Mouse (Mus musculus) intestine, postnatal 0 days (tissue): ENCODE measurements around the gene Urm1. TPM values are rescaled to one million over a fixed set of nuclear protein-coding genes. Genes with fewer than 3 reads are reported as not detected.
A peak's percentile ranks its signal among the peaks of the same experiment; 100 is the strongest.

Source experiments
- ATAC-seq: fragments of 200-750 bp; cut with Nextera tagmentation; 2 replicates; pipeline ENCODE4 v1.8.0; 2017; ENCODE audit warnings: mild to moderate bottlenecking, moderate TSS enrichment, moderate library complexity
- H3K27ac ChIP-seq: fragments of 300-500 bp; sonication (generic); 2 replicates; pipeline ENCODE4 v1.5.1; 2014; ENCODE audit warnings: mild to moderate bottlenecking, low read depth, low read length, moderate library complexity
- H3K27me3 ChIP-seq: fragments of 300-500 bp; sonication (generic); replicated peaks from 2 replicates; pipeline ENCODE4 v1.6.1; 2014; ENCODE audit warnings: low read length, mixed read lengths; ENCODE audit not compliant: control insufficient read depth, insufficient read depth
- H3K36me3 ChIP-seq: fragments of 300-500 bp; sonication (generic); 2 replicates; pipeline ENCODE4 v1.6.1; 2014; ENCODE audit warnings: mild to moderate bottlenecking, moderate library complexity; ENCODE audit not compliant: control insufficient read depth, insufficient read depth
- H3K4me1 ChIP-seq: fragments of 300-500 bp; sonication (generic); replicated peaks from 2 replicates; pipeline ENCODE4 v1.6.1; 2014; ENCODE audit warnings: antibody characterized with exemption, low read length, mixed read lengths; ENCODE audit not compliant: control insufficient read depth, insufficient read depth
- H3K4me2 ChIP-seq: fragments of 300-500 bp; sonication (generic); replicated peaks from 2 replicates; pipeline ENCODE4 v1.6.1; 2014; ENCODE audit warnings: low read depth, mild to moderate bottlenecking, moderate library complexity
- H3K4me3 ChIP-seq: fragments of 300-500 bp; sonication (generic); 2 replicates; pipeline ENCODE4 v1.5.1; 2014; ENCODE audit warnings: low read depth, low read length
- H3K9ac ChIP-seq: fragments of 300-500 bp; sonication (generic); 2 replicates; pipeline ENCODE4 v1.6.1; 2014; ENCODE audit warnings: mild to moderate bottlenecking, low read depth, low read length
- H3K9me3 ChIP-seq: fragments of 300-500 bp; sonication (generic); 2 replicates; pipeline ENCODE4 v1.6.1; 2016; ENCODE audit warnings: mixed run types; ENCODE audit not compliant: control insufficient read depth
- CTCF ChIP-seq: sonication (generic); IDR thresholded peaks from 2 replicates; pipeline ENCODE4 v1.5.1; 2016; ENCODE audit warnings: low read depth, mild to moderate bottlenecking, control low read depth, antibody characterized with exemption, moderate library complexity
- WGBS: fragments of 180-500 bp; shearing (Covaris S2); extraction: QIAGEN DNeasy Blood & Tissue Kit; methylation state at CpG from one replicate; pipeline ENCODE4 v1.1.7; 2014; 5-methylcytosine and 5-hydroxymethylcytosine counted together
- polyA plus RNA-seq: library from polyadenylated mRNA; unstranded; fragments of >200 nt; fragmentation: Nextera tagmentation; extraction: Ambion mirVana; gene quantifications from 2 replicates; pipeline ENCODE4 v1.2.1, GENCODE M21; 2015

Gene Urm1
- polyA plus RNA-seq, 1 experiment from 2014 or later = 24.9 TPM

DNA sequence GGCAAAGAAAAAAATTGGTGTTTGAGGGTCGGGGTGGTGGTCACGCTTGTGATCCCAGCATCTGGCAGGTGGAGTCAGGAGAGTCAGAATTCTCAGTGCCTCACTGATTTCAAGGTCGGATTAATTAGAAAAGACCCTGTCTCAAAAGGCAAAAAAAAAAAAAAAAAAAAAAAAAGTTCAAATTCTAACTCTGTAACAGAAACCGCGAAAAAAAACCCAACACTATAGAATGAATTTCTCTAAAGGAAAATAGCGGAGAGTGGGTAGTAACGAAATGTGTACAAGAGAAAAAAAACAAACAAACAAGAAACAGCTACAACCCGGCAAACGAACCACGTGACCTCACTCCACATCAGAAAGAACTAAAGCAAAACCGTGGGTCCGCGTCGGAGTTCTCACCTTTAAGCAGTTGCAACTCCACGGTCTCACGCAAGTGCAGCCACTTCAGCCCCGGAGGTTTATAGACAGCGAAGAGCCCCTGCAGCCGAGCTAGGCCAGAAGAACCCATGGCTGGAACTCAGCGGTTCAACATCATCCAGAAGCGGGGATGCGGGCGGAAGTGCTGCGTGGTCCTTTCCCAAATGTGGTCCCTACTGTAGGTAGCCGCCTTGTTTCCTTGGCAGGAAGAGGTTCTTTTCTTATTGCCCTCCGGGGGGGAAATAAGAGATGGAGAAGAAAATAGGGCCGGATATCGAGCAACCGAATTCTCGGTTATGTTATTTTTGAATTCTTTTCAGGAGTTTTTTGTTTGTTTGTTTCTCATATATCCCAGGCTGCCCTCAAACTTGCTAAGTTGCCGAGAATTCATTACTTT, 32.6 kb upstream of the Urm1 start, which contains the start of gene Coq4:
Gene Coq4, plus strand, starts transcription at position 390 of the 814 bp plus-strand sequence.
- Histone ChIP-seq H3K9ac (peak within 1 kb of the TSS; percentile 73), H3K4me2 (peak within 1 kb of the TSS; percentile 93), H3K36me3 (peaks cover 56% of the 10 kb centered on the region), H3K27ac (peak within 1 kb of the TSS; percentile 66; the same call in 1 of the 2 replicates), H3K9me3 (no peaks in the 10 kb centered on the region), H3K4me3 (peak within 1 kb of the TSS; percentile 72), H3K27me3 (no peaks in the 10 kb centered on the region), H3K4me1 (0 out of 2 replicates have a peak, but pooled peaks cover 3% of the 10 kb centered on the region)
- under 1% methylated on average over 31 of the region's 31 CpGs for WGBS
- peak; percentile 84 for ATAC-seq
- no peak for TF ChIP-seq CTCF

DNA sequence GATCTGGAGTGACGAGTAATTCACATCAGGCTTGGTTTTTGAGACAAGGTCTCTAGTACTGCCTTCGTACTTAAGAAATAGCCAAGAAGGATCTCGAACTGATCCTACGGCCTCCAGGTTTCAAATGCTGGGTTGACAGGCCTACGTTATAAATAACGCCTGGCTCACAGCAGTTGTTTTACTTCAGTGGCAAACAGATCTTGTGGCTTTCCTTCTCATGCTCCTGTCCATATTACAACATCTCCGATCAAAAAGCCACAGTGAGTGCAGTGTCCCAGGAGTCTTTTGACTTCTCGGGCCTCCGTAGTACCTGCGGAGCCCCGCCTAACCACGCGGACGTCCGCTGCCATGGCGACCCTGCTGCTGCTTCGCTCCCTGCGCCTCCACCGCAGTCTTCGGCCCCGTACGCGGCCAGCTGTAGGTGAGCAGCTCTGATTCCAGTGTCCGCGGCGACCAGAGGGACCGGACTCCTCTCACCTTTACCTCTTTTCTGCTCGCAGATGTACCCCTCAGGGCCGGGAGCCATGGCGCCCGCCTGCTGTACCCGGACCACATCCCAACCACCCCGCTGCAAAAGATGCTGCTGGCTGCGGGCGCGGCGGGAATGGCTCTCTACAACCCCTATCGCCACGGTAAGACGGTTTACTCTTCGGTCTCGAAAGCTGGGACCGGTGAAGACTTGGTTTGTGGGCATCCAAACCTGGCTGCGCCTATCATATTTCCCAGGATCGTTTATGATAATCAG, 31.8 kb upstream of the Urm1 start, which contains the start of gene Trub2:
Gene Trub2, minus strand, starts transcription at position 566 of the 745 bp plus-strand sequence.
- peak within 1 kb of the TSS; percentile 73 for H3K9ac ChIP-seq
- H3K9me3 ChIP-seq = no peaks in the 10 kb centered on the region
- peak within 1 kb of the TSS; percentile 66; the same call in 1 of the 2 replicates for H3K27ac ChIP-seq
- H3K4me2 ChIP-seq = peak within 1 kb of the TSS; percentile 93
- H3K36me3 ChIP-seq = peaks cover 51% of the 10 kb centered on the region
- under 1% methylated on average over 45 of the region's 45 CpGs for WGBS
- peak within 1 kb of the TSS; percentile 72 for H3K4me3 ChIP-seq
- H3K27me3 ChIP-seq = no peaks in the 10 kb centered on the region
- 0 out of 2 replicates have a peak, but pooled peaks cover 3% of the 10 kb centered on the region for H3K4me1 ChIP-seq
- TF ChIP-seq CTCF = no peak
- peak; percentile 77 for ATAC-seq

DNA sequence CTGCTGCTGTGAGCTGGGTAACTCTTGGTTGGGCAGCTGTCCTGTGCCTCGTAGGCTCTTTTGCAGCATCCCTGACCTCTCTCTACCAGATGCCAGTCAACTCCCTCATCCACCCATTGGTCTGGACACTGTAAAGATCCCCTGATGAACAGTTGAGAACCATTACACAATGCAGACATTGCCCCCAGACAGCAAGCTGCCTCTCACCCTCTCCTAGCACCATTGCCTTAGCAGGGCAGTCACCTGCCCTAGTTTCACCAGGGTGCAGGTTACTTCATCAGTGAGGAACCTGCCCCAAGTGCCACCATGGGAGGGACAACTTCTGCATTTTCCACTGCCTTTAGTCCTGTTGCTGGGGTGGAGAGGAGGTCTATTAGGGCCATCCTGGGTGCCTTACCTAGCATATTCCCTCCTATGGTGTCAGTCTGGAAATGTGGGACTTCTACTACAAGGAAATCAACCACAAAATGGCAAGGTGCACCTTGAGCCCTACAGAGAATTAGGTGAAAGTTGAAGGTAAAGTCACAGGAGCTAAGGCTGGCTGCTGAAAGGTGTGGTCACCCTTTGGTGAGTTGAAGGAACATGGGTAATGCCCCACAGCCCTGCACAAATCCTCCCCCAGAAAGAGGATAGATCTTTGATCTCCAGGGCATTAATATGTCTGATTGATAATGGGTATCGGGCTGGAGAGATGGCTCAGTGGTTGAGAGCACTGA, 26.9 kb upstream of the Urm1 start:
- Histone ChIP-seq H3K27me3 (no peaks in the 10 kb centered on the region), H3K36me3 (peaks cover 44% of the 10 kb centered on the region; the same call in 1 of the 2 replicates), H3K27ac (peak overlapping the region; percentile 88), H3K9ac (no peak overlapping the region), H3K4me2 (no peak overlapping the region), H3K4me3 (no peak overlapping the region), H3K9me3 (no peaks in the 10 kb centered on the region), H3K4me1 (no peaks in the 10 kb centered on the region)
- peak; percentile 87 for ATAC-seq
- WGBS = 56% methylated on average over 2 of the region's 2 CpGs
- TF ChIP-seq CTCF = no peak

DNA sequence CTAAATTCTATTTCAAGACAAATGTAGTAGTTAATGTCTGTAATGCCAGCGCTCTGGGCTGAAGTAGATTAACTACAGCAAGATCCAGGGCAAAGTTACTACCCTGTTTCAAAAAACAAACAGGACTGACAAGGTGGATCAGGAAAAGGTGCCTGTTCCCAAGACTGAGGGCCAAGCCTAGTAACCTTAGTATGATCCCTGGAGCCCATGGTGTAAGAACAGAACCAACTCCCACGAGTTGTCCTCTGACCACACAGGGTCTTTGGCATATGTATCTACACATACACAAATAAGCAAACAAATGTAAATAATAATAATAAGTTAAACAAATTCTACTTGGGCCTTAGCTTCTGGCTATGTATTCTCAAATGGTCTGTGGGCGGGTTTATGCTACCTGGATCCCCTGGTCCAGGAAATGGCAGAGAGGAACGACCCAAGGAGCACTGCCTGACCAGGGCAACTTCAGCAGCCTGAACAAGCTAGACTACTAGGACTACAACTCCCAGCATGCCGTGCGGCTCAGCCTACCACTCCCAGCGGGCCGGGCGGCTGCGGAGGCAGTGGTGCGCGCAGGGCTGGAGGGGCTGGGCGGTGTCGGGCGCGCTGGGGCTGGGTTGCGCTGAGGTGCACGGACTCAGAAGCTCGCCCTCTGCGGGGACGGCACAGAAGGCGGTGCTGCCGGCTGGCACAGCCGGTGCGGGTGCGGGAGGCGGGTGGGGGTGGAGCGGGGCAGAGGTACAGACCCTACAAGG, 17.6 kb upstream of the Urm1 start, which contains the start of gene Slc27a4:
Gene Slc27a4, plus strand, starts transcription at position 560 of the 752 bp plus-strand sequence.
- TF ChIP-seq CTCF = peak; percentile 55
- Histone ChIP-seq H3K36me3 (peaks cover 30% of the 10 kb centered on the region), H3K4me3 (peak within 1 kb of the TSS; percentile 62), H3K4me1 (no peaks in the 10 kb centered on the region), H3K27ac (peak within 1 kb of the TSS; percentile 63), H3K9ac (peak within 1 kb of the TSS; percentile 77), H3K4me2 (peak within 1 kb of the TSS; percentile 78), H3K9me3 (no peaks in the 10 kb centered on the region), H3K27me3 (no peaks in the 10 kb centered on the region)
- ATAC-seq = peak; percentile 93
- 4% methylated on average over 26 of the region's 28 CpGs for WGBS

DNA sequence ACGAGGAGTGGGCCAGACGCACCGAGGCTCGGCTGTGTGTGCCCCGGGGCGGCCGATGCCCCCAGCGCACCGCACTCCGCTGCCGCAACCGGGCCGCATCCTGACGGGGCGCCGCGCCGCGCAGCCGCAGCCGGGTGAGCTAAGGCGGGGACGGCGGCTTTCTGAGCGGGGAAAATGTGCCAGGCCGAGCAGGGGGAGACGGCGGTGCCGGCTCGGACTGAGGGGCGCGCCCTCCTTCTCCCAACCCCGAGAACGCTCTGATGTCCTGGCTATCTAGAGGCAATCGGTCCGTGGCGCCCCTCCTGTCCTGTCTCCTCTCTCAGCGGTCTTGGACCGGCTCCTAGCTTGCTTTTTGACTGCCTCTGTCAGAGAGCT, 17.1 kb upstream of the Urm1 start:
- Histone ChIP-seq H3K36me3 (peaks cover 36% of the 10 kb centered on the region), H3K4me1 (no peaks in the 10 kb centered on the region), H3K27me3 (no peaks in the 10 kb centered on the region), H3K4me2 (peak overlapping the region; percentile 78), H3K4me3 (peak overlapping the region; percentile 62), H3K27ac (peak overlapping the region; percentile 63), H3K9ac (peak overlapping the region; percentile 77), H3K9me3 (no peaks in the 10 kb centered on the region)
- WGBS = under 1% methylated on average over 27 of the region's 39 CpGs
- TF ChIP-seq CTCF = no peak
- no peak; the same call in 1 of the 2 replicates for ATAC-seq
